Mouse (Mus musculus) MEL (cell line): ENCODE data around the gene Taok2. TPM values are rescaled to one million over a fixed set of nuclear protein-coding genes. Genes with fewer than 3 reads are reported as not detected.
A peak's percentile ranks its signal among the peaks of the same experiment; 100 is the strongest.

Experiments used
- DNase-seq: peaks from one replicate; pipeline ENCODE4 v3.0.0; 2011; ENCODE audit warnings: low read depth, low spot score
- H3K27ac ChIP-seq: 2 replicates; pipeline ENCODE4 v1.5.1; 2012; ENCODE audit warnings: low read depth, mild to moderate bottlenecking, control low read depth, low read length, moderate library complexity; ENCODE audit not compliant: control insufficient read depth
- H3K27me3 ChIP-seq, 2 experiments: fragments of 150-350 bp in 1 of 2; sonication (generic) in 1 of 2; 2 replicates each; pipeline ENCODE4 v1.6.1; 2012; ENCODE audit warnings: low read length in 2 of 2, mild to moderate bottlenecking in 2 of 2, improper control_type of control experiment in 1 of 2, moderate library complexity in 1 of 2; ENCODE audit not compliant: insufficient read depth in 2 of 2, control insufficient read depth in 1 of 2
- H3K36me3 ChIP-seq, 2 experiments: 2 replicates each; pipeline ENCODE4 v1.6.1; 2012 to 2014; ENCODE audit warnings: low read length in 2 of 2, improper control_type of control experiment in 1 of 2, inconsistent platforms in 1 of 2, mild to moderate bottlenecking in 1 of 2; ENCODE audit not compliant: insufficient read depth in 2 of 2, control insufficient read depth in 1 of 2
- H3K4me1 ChIP-seq, 2 experiments: fragments of 150-350 bp in 1 of 2; sonication (generic) in 1 of 2; 2 replicates each; pipeline ENCODE4 v1.6.1; 2012; ENCODE audit warnings: low read length in 2 of 2, improper control_type of control experiment in 1 of 2, mild to moderate bottlenecking in 1 of 2; ENCODE audit not compliant: insufficient read depth in 2 of 2, control insufficient read depth in 1 of 2
- H3K4me3 ChIP-seq, 2 experiments: fragments of 150-350 bp in 1 of 2; sonication (generic) in 1 of 2; 2 replicates each; pipeline ENCODE4 v1.5.1; 2012; ENCODE audit warnings: low read depth in 2 of 2, low read length in 2 of 2, mild to moderate bottlenecking in 2 of 2, moderate library complexity in 2 of 2, control low read depth in 1 of 2, improper control_type of control experiment in 1 of 2; ENCODE audit not compliant: control insufficient read depth in 1 of 2, insufficient read depth in 1 of 2
- H3K79me2 ChIP-seq: 2 replicates; pipeline ENCODE4 v1.6.1; 2012; ENCODE audit warnings: mild to moderate bottlenecking, low read length, moderate library complexity; ENCODE audit not compliant: control insufficient read depth, poor library complexity, insufficient read depth
- H3K9ac ChIP-seq: 2 replicates; pipeline ENCODE4 v1.6.1; 2012; ENCODE audit warnings: low read depth, mild to moderate bottlenecking, control low read depth, low read length, moderate library complexity; ENCODE audit not compliant: control insufficient read depth, poor library complexity, severe bottlenecking
- H3K9me3 ChIP-seq: fragments of 150-350 bp; sonication (generic); replicated peaks from 2 replicates; pipeline ENCODE4 v1.6.1; 2012; ENCODE audit warnings: mild to moderate bottlenecking, low read length, improper control_type of control experiment, moderate library complexity; ENCODE audit not compliant: insufficient read depth
- BHLHE40 ChIP-seq: IDR thresholded peaks from 2 replicates; pipeline ENCODE4 v1.6.1; 2012; ENCODE audit warnings: low read depth, mild to moderate bottlenecking, inconsistent platforms, low read length, improper control_type of control experiment, borderline replicate concordance
- CTCF ChIP-seq, 3 experiments: IDR thresholded peaks in 2 of 3; conservative IDR thresholded peaks in 1 of 3; 2 replicates each; pipeline ENCODE4 v1.5.1; 2011 to 2012; ENCODE audit warnings: low read length in 3 of 3, low read depth in 2 of 3, mild to moderate bottlenecking in 2 of 3, improper control_type of control experiment in 1 of 3, inconsistent platforms in 1 of 3, mixed read lengths in 1 of 3, moderate library complexity in 1 of 3; ENCODE audit not compliant: control insufficient read depth in 1 of 3, insufficient read depth in 1 of 3, poor library complexity in 1 of 3, severe bottlenecking in 1 of 3
- E2F4 ChIP-seq: IDR thresholded peaks from 2 replicates; pipeline ENCODE4 v1.6.1; 2011; ENCODE audit warnings: low read depth, low read length, improper control_type of control experiment, borderline replicate concordance
- ELF1 ChIP-seq: IDR thresholded peaks from 2 replicates; pipeline ENCODE4 v1.6.1; 2014; ENCODE audit warnings: low read depth, mild to moderate bottlenecking, inconsistent platforms, low read length, improper control_type of control experiment, moderate library complexity
- EP300 ChIP-seq, 2 experiments: IDR thresholded peaks; 2 replicates each; pipeline ENCODE4 v1.6.1; 2011; ENCODE audit warnings: improper control_type of control experiment in 2 of 2, low read length in 2 of 2, low read depth in 1 of 2, mild to moderate bottlenecking in 1 of 2
- ETS1 ChIP-seq: IDR thresholded peaks from 2 replicates; pipeline ENCODE4 v1.6.1; 2012; ENCODE audit warnings: low read depth, mild to moderate bottlenecking, inconsistent platforms, low read length, improper control_type of control experiment, moderate library complexity
- GABPA ChIP-seq: IDR thresholded peaks from 2 replicates; pipeline ENCODE4 v1.6.1; 2012; ENCODE audit warnings: low read depth, mild to moderate bottlenecking, inconsistent platforms, low read length, improper control_type of control experiment, moderate library complexity
- GATA1 ChIP-seq: IDR thresholded peaks from 2 replicates; pipeline ENCODE4 v1.6.1; 2011; ENCODE audit warnings: low read depth, low read length, improper control_type of control experiment
- JUND ChIP-seq: IDR thresholded peaks from 2 replicates; pipeline ENCODE4 v1.6.1; 2011; ENCODE audit warnings: low read depth, mild to moderate bottlenecking, improper control_type of control experiment, low read length
- MAZ ChIP-seq: IDR thresholded peaks from 2 replicates; pipeline ENCODE4 v1.6.1; 2012; ENCODE audit warnings: low read depth, mild to moderate bottlenecking, inconsistent platforms, low read length, improper control_type of control experiment
- MEF2A ChIP-seq: IDR thresholded peaks from 2 replicates; pipeline ENCODE4 v1.6.1; 2014; ENCODE audit warnings: low read depth, mild to moderate bottlenecking, inconsistent platforms, low read length, improper control_type of control experiment; ENCODE audit not compliant: poor library complexity, insufficient replicate concordance, severe bottlenecking; ENCODE audit errors: extremely low read depth
- MYC ChIP-seq: IDR thresholded peaks from 2 replicates; pipeline ENCODE4 v1.6.1; 2011; ENCODE audit warnings: low read depth, mild to moderate bottlenecking, low read length, improper control_type of control experiment, moderate library complexity
- POLR2A ChIP-seq, 2 experiments: IDR thresholded peaks; 2 replicates each; pipeline ENCODE4 v1.6.1; 2011 to 2012; ENCODE audit warnings: low read length in 2 of 2, mild to moderate bottlenecking in 2 of 2, control low read depth in 1 of 2, improper control_type of control experiment in 1 of 2, low read depth in 1 of 2, moderate library complexity in 1 of 2; ENCODE audit not compliant: control insufficient read depth in 1 of 2, insufficient read depth in 1 of 2, poor library complexity in 1 of 2
- POLR2AphosphoS2 ChIP-seq: IDR thresholded peaks from 2 replicates; pipeline ENCODE4 v1.6.1; 2011; ENCODE audit warnings: low read length, improper control_type of control experiment
- RCOR1 ChIP-seq: IDR thresholded peaks from 2 replicates; pipeline ENCODE4 v1.6.1; 2012; ENCODE audit warnings: low read depth, mild to moderate bottlenecking, inconsistent platforms, low read length, improper control_type of control experiment
- SMC3 ChIP-seq: IDR thresholded peaks from 2 replicates; pipeline ENCODE4 v1.6.1; 2011; ENCODE audit warnings: low read depth, low read length, improper control_type of control experiment
- TAL1 ChIP-seq: IDR thresholded peaks from 2 replicates; pipeline ENCODE4 v1.6.1; 2012; ENCODE audit warnings: mild to moderate bottlenecking, inconsistent platforms, low read length, moderate library complexity, mixed read lengths
- TBP ChIP-seq: IDR thresholded peaks from 2 replicates; pipeline ENCODE4 v1.8.0; 2011; ENCODE audit warnings: low read depth, low read length, improper control_type of control experiment
- UBTF ChIP-seq: IDR thresholded peaks from 2 replicates; pipeline ENCODE4 v1.6.1; 2012; ENCODE audit warnings: low read depth, mild to moderate bottlenecking, inconsistent platforms, low read length, improper control_type of control experiment, moderate library complexity, borderline replicate concordance; ENCODE audit not compliant: insufficient read depth
- USF2 ChIP-seq, 2 experiments: IDR thresholded peaks; 2 replicates each; pipeline ENCODE4 v1.6.1; 2011 to 2012; ENCODE audit warnings: improper control_type of control experiment in 2 of 2, low read length in 2 of 2, borderline replicate concordance in 1 of 2, inconsistent platforms in 1 of 2, low read depth in 1 of 2, mild to moderate bottlenecking in 1 of 2; ENCODE audit not compliant: insufficient read depth in 1 of 2
- ZC3H11A ChIP-seq: IDR thresholded peaks from 2 replicates; pipeline ENCODE4 v1.6.1; 2012; ENCODE audit warnings: low read depth, mild to moderate bottlenecking, inconsistent platforms, low read length, improper control_type of control experiment
- ZKSCAN1 ChIP-seq: IDR thresholded peaks from 2 replicates; pipeline ENCODE4 v1.6.1; 2012; ENCODE audit warnings: low read depth, mild to moderate bottlenecking, inconsistent platforms, low read length, improper control_type of control experiment, moderate library complexity
- polyA plus RNA-seq, 2 experiments: library from polyadenylated mRNA; stranded (reverse) in 1 of 2; unstranded in 1 of 2; fragments of >175 nt in 1 of 2; fragments of >200 nt in 1 of 2; gene quantifications; 2 replicates each; pipeline versions ENCODE4 v1.2.1 to v1.2.4; 2012; ENCODE audit warnings: low replicate concordance in 2 of 2, low read depth in 1 of 2; ENCODE audit not compliant: insufficient read length in 2 of 2, insufficient read depth in 1 of 2, missing spikeins in 1 of 2
- total RNA-seq: library from RNA; depleted of rRNA; stranded (reverse); fragments of 300-350 nt; gene quantifications from 2 replicates; pipeline ENCODE4 v1.2.3, GENCODE M21; 2012

The Taok2 gene
- total and polyA plus RNA-seq, 3 experiments, result 29.0 to 52.3 (median 34.2) TPM

DNA sequence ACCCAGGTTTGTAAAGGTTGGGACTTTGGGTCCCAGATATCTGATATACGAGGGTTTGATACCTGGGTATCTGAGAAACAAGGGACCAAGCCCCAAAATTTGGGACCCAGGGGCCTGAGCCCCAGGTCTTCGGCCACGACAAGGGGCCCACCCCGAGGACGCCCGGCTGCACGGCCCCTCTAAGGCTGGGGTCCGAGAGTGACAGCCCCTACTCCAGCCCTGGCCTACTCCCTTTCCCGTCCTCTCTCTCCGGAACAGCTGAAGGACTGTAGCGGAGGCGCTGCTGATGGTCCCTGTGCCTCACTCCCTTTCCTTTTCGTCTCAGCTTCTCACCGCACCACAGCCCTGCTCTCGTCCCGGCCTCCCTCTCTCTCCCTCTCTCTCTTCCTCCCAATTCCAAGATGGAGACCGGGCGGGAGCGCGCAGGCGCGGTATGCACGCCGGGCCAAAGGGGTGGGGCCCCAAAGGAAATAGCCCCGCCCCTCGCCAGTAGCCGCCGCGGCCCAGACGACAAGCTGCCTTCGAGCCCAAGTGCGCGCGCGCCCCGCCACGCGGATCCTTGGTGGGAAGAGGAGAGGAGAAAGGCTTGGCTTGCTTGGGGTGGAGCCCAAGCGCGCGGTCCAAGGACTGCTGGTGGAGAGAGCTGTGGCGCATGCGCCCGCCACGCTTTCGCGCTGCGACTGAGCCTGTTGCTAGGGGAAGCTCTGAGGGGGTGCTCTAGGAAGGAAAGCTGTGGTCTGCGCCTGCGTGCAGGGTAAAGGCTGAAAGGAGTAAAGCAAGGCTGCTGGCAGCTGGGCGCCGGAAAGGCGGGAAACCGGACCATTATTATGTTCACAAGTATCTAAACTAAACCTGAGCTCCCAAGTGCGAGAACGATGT lies at the start of gene Taok2 (continued):
- TF ChIP-seq CTCF (IDR thresholded peaks at IDR 0.05 in 2 of 3, conservative IDR thresholded peaks at IDR 0.05 in 1 of 3; ENCODE audit: control insufficient read depth in 1 of 3, insufficient read depth in 1 of 3, low read depth in 2 of 3, low read length in 3 of 3, poor library complexity in 1 of 3, severe bottlenecking in 1 of 3) (no peak), ETS1 (peak; percentile 68), E2F4 (peak; percentile 96), EP300 (IDR thresholded peaks at IDR 0.05; ENCODE audit: low read depth in 1 of 2, low read length in 2 of 2) (peak in 1 of 2 experiments; percentile 42; a peak in 2 of 4 replicates)

GRCm38 (mm10) chr7:126932652-126933051 lies 48.1 kb upstream of the Taok2 start:
- no peak overlapping the region for H3K27ac ChIP-seq
- no peak for TF ChIP-seq SMC3
- no peak for TF ChIP-seq JUND
- no peak for TF ChIP-seq BHLHE40
- TF ChIP-seq POLR2A (IDR thresholded peaks at IDR 0.05; ENCODE audit: control insufficient read depth in 1 of 2, insufficient read depth in 1 of 2, low read depth in 1 of 2, low read length in 2 of 2, poor library complexity in 1 of 2), result no peak
- TF ChIP-seq USF2 (IDR thresholded peaks at IDR 0.05; ENCODE audit: borderline replicate concordance in 1 of 2, insufficient read depth in 1 of 2, low read depth in 1 of 2, low read length in 2 of 2), result no peak
- TF ChIP-seq TBP, result no peak
- TF ChIP-seq MAZ, result no peak
- no peak for TF ChIP-seq POLR2AphosphoS2
- TF ChIP-seq ZKSCAN1, result no peak
- TF ChIP-seq RCOR1, result no peak
- TF ChIP-seq ELF1, result no peak
- TF ChIP-seq GABPA, result no peak
- no peak for TF ChIP-seq UBTF
- no peak for TF ChIP-seq TAL1
- TF ChIP-seq MYC, result no peak
- no peak for TF ChIP-seq GATA1
- no peak for TF ChIP-seq MEF2A
- no peak for TF ChIP-seq ZC3H11A
- peaks cover 5 to 18% of the 10 kb centered on the region in 2 experiments for H3K36me3 ChIP-seq
- no peaks in the 10 kb centered on the region for H3K9me3 ChIP-seq
- no peak for DNase-seq
- H3K4me3 ChIP-seq, result no peak overlapping the region
- H3K27me3 ChIP-seq, result no peaks in the 10 kb centered on the region
- H3K4me1 ChIP-seq, result peaks cover 5 to 9% of the 10 kb centered on the region in 2 experiments
- peaks cover 14% of the 10 kb centered on the region for H3K79me2 ChIP-seq
- no peak overlapping the region for H3K9ac ChIP-seq
